Mouse (Mus musculus): ENCODE results near the gene Os9. TPM values are rescaled to one million over a fixed set of nuclear protein-coding genes. Genes with fewer than 3 reads are reported as not detected.

Os9 gene
- total and polyA plus RNA-seq, 3 experiments = 55.4 to 126 (median 99.7) TPM

- TF ChIP-seq CTCF (IDR thresholded peaks at IDR 0.05; ENCODE audit: low read depth, low read length) (no peak), GATA2 (IDR thresholded peaks at IDR 0.05; ENCODE audit: borderline replicate concordance, low read depth, low read length) (no peak), POLR2AphosphoS5 (IDR thresholded peaks at IDR 0.05; ENCODE audit: insufficient replicate concordance, low read depth, low read length) (no peak), GATA1 (IDR thresholded peaks at IDR 0.05; ENCODE audit: borderline replicate concordance, low read length) (no peak), TAL1 (conservative IDR thresholded peaks at IDR 0.05; ENCODE audit: low read depth, low read length) (no peak)
- Histone ChIP-seq H3K9me3 (replicated peaks) (no peaks in the 10 kb centered on the region), H3K27me3 (ENCODE audit: insufficient read depth, low read length) (peaks cover 30% of the 10 kb centered on the region), H3K36me3 (replicated peaks) (peaks cover 52% of the 10 kb centered on the region), H3K4me3 (ENCODE audit: low read depth, low read length) (no peak within 1 kb of the TSS), H3K4me1 (ENCODE audit: insufficient read depth, low read depth, low read length) (peaks cover 12% of the 10 kb centered on the region)
- DNase-seq (ENCODE audit: low spot score) (no peak), ATAC-seq (ENCODE audit: extremely low read depth, insufficient number of reproducible peaks, low FRiP score, poor library complexity, severe bottlenecking) (no peak)
Measured at GRCm38 (mm10) chr10:127047954-127048353, 73.0 kb downstream of the Os9 start, which contains the start of gene Cyp27b1. Gene Cyp27b1 (plus strand): TSS chr10:127048250.

Other genes starting within 250 kb of the Os9 start
Only the 20 nearest of the 24 such genes appear.
- 67.2 and 81.4 TPM in 2 replicates for gene Ctdsp2, start 142.4 kb downstream of the Os9 start, total RNA-seq (2014; fragmentation: Nextera tagmentation)
- gene Ctdsp2, start 142.4 kb downstream of the Os9 start, total RNA-seq (2017) = 28.1 and 30.2 TPM in 2 replicates
- gene Ctdsp2, start 142.4 kb downstream of the Os9 start, polyA plus RNA-seq (2012) = 143 and 162 TPM in 2 replicates
- not detected in 2 replicates for gene Avil, start 120.4 kb downstream of the Os9 start, total RNA-seq (2014; fragmentation: Nextera tagmentation)
- 0.05 TPM in 1 of 2 replicates, not detected in the other for gene Avil, start 120.4 kb downstream of the Os9 start, total RNA-seq (2017)
- gene Avil, start 120.4 kb downstream of the Os9 start, polyA plus RNA-seq (2012) = 0.02 TPM in 1 of 2 replicates, not detected in the other
- gene Tsfm, start 90.3 kb downstream of the Os9 start, total RNA-seq (2014; fragmentation: Nextera tagmentation) = 44.5 and 59.6 TPM in 2 replicates
- 53.2 and 54.5 TPM in 2 replicates for gene Tsfm, start 90.3 kb downstream of the Os9 start, total RNA-seq (2017)
- gene Tsfm, start 90.3 kb downstream of the Os9 start, polyA plus RNA-seq (2012) = 58.9 and 66.0 TPM in 2 replicates
- gene Mettl1, start 79.7 kb downstream of the Os9 start, total RNA-seq (2014; fragmentation: Nextera tagmentation) = 36.0 and 49.6 TPM in 2 replicates
- gene Mettl1, start 79.7 kb downstream of the Os9 start, total RNA-seq (2017) = 11.2 and 11.3 TPM in 2 replicates
- 21.9 and 33.4 TPM in 2 replicates for gene Mettl1, start 79.7 kb downstream of the Os9 start, polyA plus RNA-seq (2012)
- 0.68 and 0.97 TPM in 2 replicates for gene Eef1akmt3, start 79.6 kb downstream of the Os9 start, total RNA-seq (2014; fragmentation: Nextera tagmentation)
- gene Eef1akmt3, start 79.6 kb downstream of the Os9 start, total RNA-seq (2017) = 0.11 and 0.17 TPM in 2 replicates
- gene Eef1akmt3, start 79.6 kb downstream of the Os9 start, polyA plus RNA-seq (2012) = 0.09 and 0.17 TPM in 2 replicates
- 2.1 and 4.9 TPM in 2 replicates for gene Cyp27b1, start 72.9 kb downstream of the Os9 start, total RNA-seq (2014; fragmentation: Nextera tagmentation)
- 0.33 TPM in 1 of 2 replicates, not detected in the other for gene Cyp27b1, start 72.9 kb downstream of the Os9 start, total RNA-seq (2017)
- 0.17 TPM in 2 replicates for gene Cyp27b1, start 72.9 kb downstream of the Os9 start, polyA plus RNA-seq (2012)
- gene March9, start 60.9 kb downstream of the Os9 start, total RNA-seq (2014; fragmentation: Nextera tagmentation) = 0.68 and 1.1 TPM in 2 replicates
- gene March9, start 60.9 kb downstream of the Os9 start, total RNA-seq (2017) = 1.2 and 1.3 TPM in 2 replicates
- gene March9, start 60.9 kb downstream of the Os9 start, polyA plus RNA-seq (2012) = 0.63 and 0.88 TPM in 2 replicates
- gene Cdk4, start 57.6 kb downstream of the Os9 start, total RNA-seq (2014; fragmentation: Nextera tagmentation) = 532 and 608 TPM in 2 replicates
- 648 and 675 TPM in 2 replicates for gene Cdk4, start 57.6 kb downstream of the Os9 start, total RNA-seq (2017)
- 1,726 and 1,826 TPM in 2 replicates for gene Cdk4, start 57.6 kb downstream of the Os9 start, polyA plus RNA-seq (2012)
- gene Tspan31, start 50.9 kb downstream of the Os9 start, total RNA-seq (2014; fragmentation: Nextera tagmentation) = 163 and 186 TPM in 2 replicates
- gene Tspan31, start 50.9 kb downstream of the Os9 start, total RNA-seq (2017) = 73.6 and 83.9 TPM in 2 replicates
- 30.3 and 41.8 TPM in 2 replicates for gene Tspan31, start 50.9 kb downstream of the Os9 start, polyA plus RNA-seq (2012)
- gene Agap2, start 45.8 kb downstream of the Os9 start, total RNA-seq (2014; fragmentation: Nextera tagmentation) = 0.15 and 1.3 TPM in 2 replicates
- gene Agap2, start 45.8 kb downstream of the Os9 start, total RNA-seq (2017) = under 0.01 and 1.1 TPM in 2 replicates
- 0.07 and 0.26 TPM in 2 replicates for gene Agap2, start 45.8 kb downstream of the Os9 start, polyA plus RNA-seq (2012)
- gene B4galnt1, start 44.1 kb upstream of the Os9 start, total RNA-seq (2014; fragmentation: Nextera tagmentation) = 173 and 188 TPM in 2 replicates
- 65.0 and 66.7 TPM in 2 replicates for gene B4galnt1, start 44.1 kb upstream of the Os9 start, total RNA-seq (2017)
- 292 and 318 TPM in 2 replicates for gene B4galnt1, start 44.1 kb upstream of the Os9 start, polyA plus RNA-seq (2012)
- 8.4 and 10.1 TPM in 2 replicates for gene Slc26a10, start 59.5 kb upstream of the Os9 start, total RNA-seq (2014; fragmentation: Nextera tagmentation)
- 0.58 and 0.98 TPM in 2 replicates for gene Slc26a10, start 59.5 kb upstream of the Os9 start, total RNA-seq (2017)
- gene Slc26a10, start 59.5 kb upstream of the Os9 start, polyA plus RNA-seq (2012) = 0.68 and 0.94 TPM in 2 replicates
- gene Arhgef25, start 69.0 kb upstream of the Os9 start, total RNA-seq (2014; fragmentation: Nextera tagmentation) = 49.0 and 70.1 TPM in 2 replicates
- 43.0 and 51.4 TPM in 2 replicates for gene Arhgef25, start 69.0 kb upstream of the Os9 start, total RNA-seq (2017)
- gene Arhgef25, start 69.0 kb upstream of the Os9 start, polyA plus RNA-seq (2012) = 98.4 and 120 TPM in 2 replicates
- 318 and 360 TPM in 2 replicates for gene Dtx3, start 74.6 kb upstream of the Os9 start, total RNA-seq (2014; fragmentation: Nextera tagmentation)
- 95.8 and 125 TPM in 2 replicates for gene Dtx3, start 74.6 kb upstream of the Os9 start, total RNA-seq (2017)
- 213 and 260 TPM in 2 replicates for gene Dtx3, start 74.6 kb upstream of the Os9 start, polyA plus RNA-seq (2012)
- 136 and 141 TPM in 2 replicates for gene Pip4k2c, start 90.5 kb upstream of the Os9 start, total RNA-seq (2014; fragmentation: Nextera tagmentation)
- gene Pip4k2c, start 90.5 kb upstream of the Os9 start, total RNA-seq (2017) = 126 and 133 TPM in 2 replicates
- 130 and 151 TPM in 2 replicates for gene Pip4k2c, start 90.5 kb upstream of the Os9 start, polyA plus RNA-seq (2012)
- gene Kif5a, start 142.2 kb upstream of the Os9 start, total RNA-seq (2014; fragmentation: Nextera tagmentation) = 0.10 TPM in 1 of 2 replicates, not detected in the other
- gene Kif5a, start 142.2 kb upstream of the Os9 start, total RNA-seq (2017) = 0.11 and 0.17 TPM in 2 replicates
- gene Kif5a, start 142.2 kb upstream of the Os9 start, polyA plus RNA-seq (2012) = 0.04 and 0.22 TPM in 2 replicates
- 135 TPM in 2 replicates for gene Dctn2, start 145.2 kb upstream of the Os9 start, total RNA-seq (2014; fragmentation: Nextera tagmentation)
- gene Dctn2, start 145.2 kb upstream of the Os9 start, total RNA-seq (2017) = 139 and 154 TPM in 2 replicates
- 161 and 175 TPM in 2 replicates for gene Dctn2, start 145.2 kb upstream of the Os9 start, polyA plus RNA-seq (2012)
- 107 and 121 TPM in 2 replicates for gene Mbd6, start 167.9 kb upstream of the Os9 start, total RNA-seq (2014; fragmentation: Nextera tagmentation)
- gene Mbd6, start 167.9 kb upstream of the Os9 start, total RNA-seq (2017) = 4.1 and 6.6 TPM in 2 replicates
- gene Mbd6, start 167.9 kb upstream of the Os9 start, polyA plus RNA-seq (2012) = 239 and 302 TPM in 2 replicates
- 97.3 and 102 TPM in 2 replicates for gene Mars, start 190.7 kb upstream of the Os9 start, total RNA-seq (2014; fragmentation: Nextera tagmentation)
- gene Mars, start 190.7 kb upstream of the Os9 start, total RNA-seq (2017) = 109 and 144 TPM in 2 replicates
- 104 and 108 TPM in 2 replicates for gene Mars, start 190.7 kb upstream of the Os9 start, polyA plus RNA-seq (2012)
- gene Arhgap9, start 200.8 kb upstream of the Os9 start, total RNA-seq (2014; fragmentation: Nextera tagmentation) = 43.3 and 43.7 TPM in 2 replicates
- gene Arhgap9, start 200.8 kb upstream of the Os9 start, total RNA-seq (2017) = 89.2 and 100 TPM in 2 replicates
- 54.8 and 59.5 TPM in 2 replicates for gene Arhgap9, start 200.8 kb upstream of the Os9 start, polyA plus RNA-seq (2012)